Mouse (Mus musculus): ENCODE data around the gene Slc25a21.

Slc25a21 gene

DNA sequence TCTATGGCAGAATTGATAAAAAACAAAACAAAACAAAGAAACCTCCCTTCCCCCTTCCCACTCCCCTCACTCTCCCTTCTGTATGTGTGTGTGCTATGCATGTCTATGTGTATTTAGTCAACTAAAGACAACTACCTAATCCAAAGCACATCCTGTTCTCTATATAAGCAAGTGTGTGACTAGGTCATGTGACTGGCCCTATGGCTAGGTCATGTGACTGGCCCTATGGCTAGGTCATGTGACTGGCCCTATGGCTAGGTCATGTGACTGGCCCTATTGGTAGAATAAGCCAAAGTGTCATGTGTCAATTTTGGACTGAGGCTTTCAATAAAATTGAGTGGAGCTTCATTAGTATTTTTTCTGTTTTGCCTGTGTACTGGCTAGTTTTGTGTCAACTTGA lies 324.1 kb downstream of the Slc25a21 start:
- DNase-seq = no peak

DNA sequence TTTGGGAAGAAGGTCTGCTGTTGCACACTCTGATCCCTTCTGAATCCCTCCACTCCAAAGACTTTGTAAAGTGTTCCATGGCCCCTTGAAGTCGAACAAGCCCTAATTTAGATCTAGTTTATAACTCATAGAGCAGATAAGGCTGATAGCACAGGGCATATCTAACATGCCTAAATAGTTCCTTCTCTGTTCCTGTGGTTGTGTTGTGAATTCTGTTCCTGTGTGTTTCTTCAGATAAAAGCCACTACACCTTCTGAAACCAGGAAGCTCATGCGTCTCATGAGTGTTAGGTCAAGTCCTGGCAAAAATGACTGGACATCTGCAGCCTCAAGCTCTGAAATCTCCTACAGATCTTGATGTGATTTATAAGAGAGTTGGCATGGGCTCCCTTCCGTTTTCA lies 326.7 kb downstream of the Slc25a21 start:
- no peak for DNase-seq

GRCm38 (mm10) chr12:56863873-56864562 lies 333.3 kb downstream of the Slc25a21 start:
- no peak for DNase-seq

DNA sequence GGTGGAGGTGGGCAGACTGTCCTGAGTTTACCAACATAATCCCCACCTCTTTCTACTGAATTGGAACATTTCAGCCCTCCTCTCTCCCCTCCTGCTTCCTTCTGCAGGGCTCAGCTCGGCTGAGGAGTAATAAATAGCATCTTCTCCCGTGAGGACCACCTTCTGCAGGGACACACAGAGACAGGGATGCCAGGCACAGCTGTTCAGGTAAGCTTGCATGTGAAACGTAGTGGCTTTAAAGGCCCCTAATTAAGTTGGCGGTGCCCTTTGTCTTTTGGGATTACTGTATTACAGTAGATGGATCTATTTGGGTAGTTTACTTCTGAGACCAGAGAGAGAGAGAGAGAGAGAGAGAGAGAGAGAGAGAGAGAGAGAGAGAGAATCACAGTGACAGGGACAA lies 344.6 kb downstream of the Slc25a21 start:
- no peak for DNase-seq

- DNase-seq = no peak
Observed at GRCm38 (mm10) chr12:56851464-56851863, 345.8 kb downstream of the Slc25a21 start.

DNA sequence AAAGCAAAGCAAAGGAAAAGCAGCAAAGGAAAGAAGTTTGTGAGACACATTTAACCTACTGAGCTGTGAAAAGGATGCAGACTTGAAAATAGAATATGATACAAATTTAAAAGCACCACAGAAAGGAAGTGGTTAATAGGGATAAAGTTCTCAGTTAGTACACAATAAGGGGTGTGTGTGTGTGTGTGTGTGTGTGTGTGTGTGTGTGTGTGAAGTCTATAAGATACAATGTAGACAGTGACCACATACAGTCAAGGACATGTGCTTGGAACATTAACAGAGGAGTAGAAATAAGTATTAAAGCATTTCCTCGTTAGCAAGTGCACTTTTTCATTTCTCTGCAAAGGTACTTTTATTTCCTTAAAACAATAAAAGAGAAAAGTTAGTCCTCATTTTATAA lies 367.3 kb downstream of the Slc25a21 start:
- no peak for DNase-seq

DNA sequence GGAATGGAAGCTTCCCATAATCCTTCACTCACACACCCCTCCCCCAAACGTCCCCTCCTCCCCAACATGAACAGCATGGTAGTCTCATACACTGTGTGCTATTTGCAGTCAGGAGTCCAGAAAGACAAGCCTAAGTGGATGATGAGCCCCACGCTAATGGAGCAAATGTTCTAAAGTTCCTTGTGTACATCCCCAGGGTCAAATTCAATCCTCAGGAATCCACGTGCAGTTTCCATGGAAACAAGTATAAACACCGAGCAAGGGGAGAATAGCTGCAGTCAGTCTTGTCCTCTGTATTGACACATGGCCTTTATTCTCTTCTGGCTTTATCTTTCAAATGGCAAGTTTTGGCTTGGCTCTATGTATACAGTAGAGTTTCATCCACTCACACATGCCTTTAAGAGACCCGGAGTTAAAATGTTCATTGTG lies 367.8 kb downstream of the Slc25a21 start:
- DNase-seq = no peak

- DNase-seq = no peak
Observed at GRCm38 (mm10) chr12:56827808-56828384, 369.4 kb downstream of the Slc25a21 start.

DNA sequence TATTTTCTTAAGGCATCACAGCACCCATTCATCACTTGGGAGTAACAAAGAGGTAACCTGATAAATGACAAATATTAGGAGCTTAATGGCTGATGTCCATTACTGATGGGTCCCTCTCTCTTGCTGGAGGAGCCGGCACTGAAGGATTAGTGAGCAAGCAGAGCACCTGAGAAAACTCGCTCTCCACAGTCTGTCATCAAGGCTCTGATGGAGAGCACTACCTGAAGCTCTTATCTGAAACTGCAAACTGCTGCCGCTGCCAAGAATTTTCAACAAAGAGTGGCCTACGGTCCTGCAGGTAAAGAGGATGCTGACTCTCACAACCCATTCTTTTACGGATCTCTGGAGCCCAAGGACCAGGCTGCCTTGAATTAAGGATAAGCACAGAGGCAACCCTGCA lies 372.6 kb downstream of the Slc25a21 start:
- DNase-seq = no peak

GRCm38 (mm10) chr12:56822122-56822521 lies 375.1 kb downstream of the Slc25a21 start:
- DNase-seq = no peak

- DNase-seq = no peak
Observed at GRCm38 (mm10) chr12:56820604-56821003, 376.7 kb downstream of the Slc25a21 start.

- DNase-seq = no peak
Observed at GRCm38 (mm10) chr12:56807483-56807882, 389.8 kb downstream of the Slc25a21 start.

DNA sequence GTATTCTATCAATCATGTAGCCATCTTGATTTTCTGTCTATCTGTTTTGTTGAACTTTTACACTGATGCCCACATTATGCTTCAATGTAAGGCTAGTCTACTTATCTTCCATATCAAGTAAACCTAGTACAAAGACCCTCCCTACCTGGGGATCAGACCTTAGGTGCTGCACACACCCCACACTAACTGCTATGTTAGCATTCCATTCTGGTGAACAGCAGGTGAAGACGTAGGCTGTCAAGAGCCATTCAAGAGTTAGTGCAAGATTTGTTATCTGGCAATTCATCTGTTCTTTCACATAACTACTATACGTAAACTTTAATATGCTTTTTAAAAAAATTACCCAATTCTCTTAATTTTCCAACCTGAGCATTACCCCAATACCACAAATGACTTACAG lies 390.2 kb downstream of the Slc25a21 start:
- DNase-seq = no peak

GRCm38 (mm10) chr12:56804487-56804886 lies 392.8 kb downstream of the Slc25a21 start:
- no peak for DNase-seq

GRCm38 (mm10) chr12:56798641-56799415 lies 398.4 kb downstream of the Slc25a21 start:
- no peak for DNase-seq

GRCm38 (mm10) chr12:56789236-56789635 lies 408.0 kb downstream of the Slc25a21 start:
- DNase-seq = no peak

GRCm38 (mm10) chr12:56785250-56785649 lies 412.0 kb downstream of the Slc25a21 start:
- DNase-seq = no peak

DNA sequence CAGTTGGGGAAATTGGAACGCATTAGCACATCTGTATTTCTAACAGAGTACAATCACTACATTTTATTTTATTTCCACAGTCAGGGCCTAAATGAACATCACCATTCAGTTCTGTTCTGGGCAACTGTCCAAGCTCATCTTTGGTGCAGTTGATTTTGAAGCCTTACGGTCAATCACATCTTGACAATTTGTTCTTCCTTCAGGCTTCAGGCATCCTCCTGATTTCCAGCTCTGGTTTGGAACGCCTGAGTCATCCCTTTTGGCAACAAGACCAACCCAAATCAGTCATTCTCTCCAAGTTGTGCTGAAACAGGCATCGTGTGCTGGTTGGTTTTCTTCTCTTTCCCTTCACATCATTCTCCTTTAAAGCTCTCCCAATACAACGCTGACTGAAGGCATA lies 416.1 kb downstream of the Slc25a21 start:
- DNase-seq = no peak

GRCm38 (mm10) chr12:56779621-56780020 lies 417.7 kb downstream of the Slc25a21 start:
- no peak for DNase-seq

GRCm38 (mm10) chr12:56773941-56774340 lies 423.3 kb downstream of the Slc25a21 start:
- no peak for DNase-seq

GRCm38 (mm10) chr12:56769421-56769820 lies 427.9 kb downstream of the Slc25a21 start:
- DNase-seq = no peak

GRCm38 (mm10) chr12:56767474-56767873 lies 429.8 kb downstream of the Slc25a21 start:
- no peak for DNase-seq

DNA sequence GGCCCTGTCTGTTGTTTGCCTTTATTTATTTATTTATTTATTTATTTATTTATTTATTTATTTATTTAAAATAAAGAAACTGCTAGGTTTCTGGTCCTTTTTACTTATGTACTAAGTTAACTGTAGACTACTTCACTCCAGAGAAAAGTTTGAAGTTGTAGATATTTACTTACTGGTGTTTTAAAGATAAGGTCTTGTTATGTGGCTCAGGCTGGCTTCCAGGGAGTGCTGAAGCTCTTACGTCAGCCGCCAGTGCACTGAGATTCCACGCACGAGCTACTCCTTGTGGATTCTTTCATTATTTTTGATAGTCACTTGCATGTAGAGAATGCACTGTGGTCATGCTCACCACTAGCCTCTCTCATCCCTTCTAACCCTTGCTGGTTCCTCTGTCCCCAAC lies 460.2 kb downstream of the Slc25a21 start:
- no peak for DNase-seq

DNA sequence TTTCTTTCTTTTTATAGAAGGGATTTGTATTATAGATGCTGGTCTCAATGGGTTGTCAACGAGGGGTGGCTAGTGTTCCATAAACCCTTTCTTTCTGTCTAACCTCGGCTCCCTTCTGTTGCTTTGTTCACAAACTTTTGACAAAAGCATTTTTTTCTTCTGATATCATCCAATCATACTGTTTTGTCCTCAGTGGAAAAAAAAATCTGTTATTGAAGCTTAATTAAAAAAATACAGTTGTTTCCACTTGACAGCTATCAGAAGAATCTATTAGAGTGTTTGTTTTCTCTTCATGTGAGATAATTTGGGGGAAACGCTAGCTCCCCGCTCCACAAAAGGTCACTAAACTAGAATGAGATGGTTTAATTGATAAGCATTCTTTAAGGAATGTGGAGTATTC lies 469.6 kb downstream of the Slc25a21 start:
- DNase-seq = no peak

Data from cerebellum, adult 11 months (tissue).